Comparison of ENCODE assay signal across 25 mouse cellular contexts in the genomic region with DNA sequence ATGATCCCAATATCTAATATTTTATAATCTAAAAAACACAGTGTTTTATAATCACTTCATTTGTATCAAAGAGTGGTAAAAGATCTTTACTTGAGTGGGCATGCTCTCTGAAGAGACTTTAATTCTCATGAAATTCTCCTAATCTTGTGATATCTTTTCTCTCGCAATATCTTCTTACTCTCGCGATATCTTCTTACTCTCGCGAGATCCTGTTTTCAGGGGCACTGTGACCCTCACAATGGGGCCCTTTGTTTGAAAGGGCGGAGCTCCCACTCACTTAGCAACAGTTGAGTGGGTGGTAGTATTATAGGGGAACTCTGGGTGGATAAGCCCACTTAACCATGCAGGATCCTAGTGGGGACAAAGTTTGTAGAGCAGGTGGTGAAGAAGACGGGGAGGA. TPM values are rescaled to one million over a fixed set of nuclear protein-coding genes. Genes with fewer than 3 reads are reported as not detected.
"Had no signal": no experiment of that assay in that cellular context is flagged by ENCODE, and none has a peak within 500 bp of the region (broad histone marks: within the 10 kb centered on the region; RNA-seq: fewer than 3 reads in every experiment).

A gene (plus strand): TSS at position 301 of the 400 bp plus-strand sequence.

- DNase-seq: retina, postnatal 1 day; right cerebral cortex, adult 18-20 months; right cerebral cortex, postnatal 14 days; right cerebral cortex, postnatal 25 days; right cerebral cortex, postnatal 4 days; spleen, adult 18-20 months; thymus, adult 18-20 months; thymus, adult 2 months; thymus, postnatal 14 days; thymus, postnatal 25 days; thymus, postnatal 36 days; thymus, postnatal 4 days had no signal

- H3K27me3 ChIP-seq: neural tube, embryonic 12.5 days; neural tube, embryonic 13.5 days; neural tube, embryonic 15.5 days; stomach, embryonic 15.5 days had no signal

- H3K36me3 ChIP-seq: neural tube, embryonic 12.5 days; neural tube, embryonic 13.5 days; neural tube, embryonic 15.5 days; stomach, embryonic 15.5 days had no signal

- H3K4me1 ChIP-seq: neural tube, embryonic 12.5 days; neural tube, embryonic 13.5 days; neural tube, embryonic 15.5 days; stomach, embryonic 15.5 days had no signal

- H3K27ac ChIP-seq: neural tube, embryonic 12.5 days; neural tube, embryonic 13.5 days; neural tube, embryonic 15.5 days; stomach, embryonic 15.5 days; stomach, postnatal 0 days had no signal

- H3K4me3 ChIP-seq: neural tube, embryonic 12.5 days; neural tube, embryonic 13.5 days; neural tube, embryonic 15.5 days; stomach, embryonic 15.5 days had no signal

RNA-seq across cellular contexts. Expression of the gene that starts here (rescaled TPM):
- polyA plus RNA-seq: neural tube, embryonic 11.5 days; neural tube, embryonic 12.5 days; neural tube, embryonic 13.5 days; neural tube, embryonic 14.5 days; neural tube, embryonic 15.5 days; small intestine, adult 2 months; spleen, adult 2 months; stomach, embryonic 14.5 days; stomach, embryonic 15.5 days; stomach, embryonic 16.5 days; stomach, postnatal 0 days; thymus, adult 2 months; thymus, postnatal 0 days; urinary bladder, adult 2 months had no signal
